Mouse (Mus musculus) embryonic facial prominence, embryonic 15.5 days (tissue): ENCODE results near the gene Gm20517. TPM values are rescaled to one million over a fixed set of nuclear protein-coding genes. Genes with fewer than 3 reads are reported as not detected.

Experiments used
- ATAC-seq: fragments of 200-750 bp; cut with Nextera tagmentation; 2 replicates; pipeline ENCODE4 v1.8.0; 2017; ENCODE audit warnings: low read depth, moderate TSS enrichment; ENCODE audit not compliant: insufficient number of reproducible peaks, low FRiP score, low TSS enrichment
- H3K27ac ChIP-seq: fragments of 300-500 bp; sonication (generic); replicated peaks from 2 replicates; pipeline ENCODE4 v1.5.1; 2015; ENCODE audit warnings: mild to moderate bottlenecking, inconsistent platforms
- H3K27me3 ChIP-seq: fragments of 300-500 bp; sonication (generic); 2 replicates; pipeline ENCODE4 v1.6.1; 2015; ENCODE audit warnings: inconsistent platforms
- H3K36me3 ChIP-seq: fragments of 300-500 bp; sonication (generic); 2 replicates; pipeline ENCODE4 v1.6.1; 2015; ENCODE audit warnings: mild to moderate bottlenecking, inconsistent platforms
- H3K4me1 ChIP-seq: fragments of 300-500 bp; sonication (generic); 2 replicates; pipeline ENCODE4 v1.6.1; 2015; ENCODE audit warnings: inconsistent platforms
- H3K4me2 ChIP-seq: fragments of 300-500 bp; sonication (generic); replicated peaks from 2 replicates; pipeline ENCODE4 v1.6.1; 2015; ENCODE audit warnings: mild to moderate bottlenecking, inconsistent platforms
- H3K4me3 ChIP-seq: fragments of 300-500 bp; sonication (generic); replicated peaks from 2 replicates; pipeline ENCODE4 v1.5.1; 2015; ENCODE audit warnings: mild to moderate bottlenecking, inconsistent platforms
- H3K9ac ChIP-seq: fragments of 300-500 bp; sonication (generic); 2 replicates; pipeline ENCODE4 v1.6.1; 2015; ENCODE audit warnings: inconsistent platforms
- H3K9me3 ChIP-seq: fragments of 300-500 bp; sonication (generic); replicated peaks from 2 replicates; pipeline ENCODE4 v1.6.1; 2016; ENCODE audit warnings: inconsistent platforms
- WGBS: fragments of 180-500 bp; shearing (Covaris S2); methylation state at CpG from one replicate; pipeline ENCODE4 v1.1.7; 2015; 5-methylcytosine and 5-hydroxymethylcytosine counted together
- polyA plus RNA-seq: library from polyadenylated mRNA; unstranded; fragments of >200 nt; fragmentation: Nextera tagmentation; extraction: Ambion mirVana; gene quantifications from 2 replicates; pipeline ENCODE4 v1.2.1, GENCODE M21; 2015

Gm20517 gene
- polyA plus RNA-seq, 1 experiment from 2014 or later, result 1.6 TPM

- H3K9ac ChIP-seq, result no peak overlapping the region
- no peaks in the 10 kb centered on the region; the same call in 1 of the 2 replicates for H3K27me3 ChIP-seq
- no peak for ATAC-seq
- 49% methylated on average over 3 of the region's 3 CpGs for WGBS
- no peak overlapping the region for H3K27ac ChIP-seq
- H3K4me3 ChIP-seq, result no peak overlapping the region
- H3K9me3 ChIP-seq, result no peaks in the 10 kb centered on the region
- H3K4me1 ChIP-seq, result no peaks in the 10 kb centered on the region
- H3K36me3 ChIP-seq, result no peaks in the 10 kb centered on the region
- no peak overlapping the region for H3K4me2 ChIP-seq
Measured at GRCm38 (mm10) chr17:47715037-47715436, 103.6 kb downstream of the Gm20517 start.

DNA sequence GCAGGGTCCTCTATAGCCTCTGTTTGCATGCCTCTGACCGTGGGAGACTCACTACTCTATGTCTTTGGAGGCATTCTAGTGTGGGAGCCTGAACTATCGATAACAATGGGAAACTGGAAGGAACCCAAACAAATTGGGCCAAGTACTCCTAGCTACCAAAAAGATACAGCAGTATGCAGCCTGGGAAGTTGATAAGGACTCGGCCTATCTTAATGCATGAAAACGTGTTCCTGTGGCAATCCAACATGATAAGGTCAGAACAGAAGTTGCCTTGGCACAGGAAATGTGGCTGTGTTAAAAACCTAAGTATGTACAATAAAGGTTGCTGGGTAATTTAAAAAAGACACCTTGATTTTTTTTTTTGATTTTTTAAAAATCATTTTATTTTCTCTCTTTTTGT, 109.8 kb downstream of the Gm20517 start:
- no peak for ATAC-seq
- WGBS, result 90% methylated on average over 4 of the region's 4 CpGs
- no peak overlapping the region for H3K4me3 ChIP-seq

GRCm38 (mm10) chr17:47726566-47726965, 115.2 kb downstream of the Gm20517 start, which contains the start of gene Pgc:
Pgc (plus strand) TSS chr17:47726842.
- H3K4me3 ChIP-seq, result no peak within 1 kb of the TSS
- no peak for ATAC-seq
- H3K4me1 ChIP-seq, result no peaks in the 10 kb centered on the region
- no peak within 1 kb of the TSS for H3K4me2 ChIP-seq
- no peaks in the 10 kb centered on the region for H3K36me3 ChIP-seq
- H3K9ac ChIP-seq, result no peak within 1 kb of the TSS
- no peak within 1 kb of the TSS for H3K27ac ChIP-seq
- H3K27me3 ChIP-seq, result no peaks in the 10 kb centered on the region
- 79% methylated on average over 11 of the region's 11 CpGs for WGBS
- H3K9me3 ChIP-seq, result no peaks in the 10 kb centered on the region

More for the DNA sequence above, 109.8 kb downstream of the Gm20517 start:
- Histone ChIP-seq H3K27ac (no peak overlapping the region), H3K9ac (no peak overlapping the region), H3K9me3 (no peaks in the 10 kb centered on the region), H3K36me3 (no peaks in the 10 kb centered on the region), H3K4me1 (no peaks in the 10 kb centered on the region), H3K27me3 (no peaks in the 10 kb centered on the region), H3K4me2 (no peak overlapping the region)

- no peak for ATAC-seq
- Histone ChIP-seq H3K36me3 (no peaks in the 10 kb centered on the region), H3K9me3 (no peaks in the 10 kb centered on the region), H3K9ac (no peak overlapping the region), H3K4me1 (no peaks in the 10 kb centered on the region), H3K4me3 (no peak overlapping the region), H3K27ac (no peak overlapping the region), H3K4me2 (no peak overlapping the region), H3K27me3 (no peaks in the 10 kb centered on the region)
- 55% methylated on average over 24 of the region's 24 CpGs for WGBS
Measured at GRCm38 (mm10) chr17:47730633-47731575, 119.5 kb downstream of the Gm20517 start.

Other genes starting within 250 kb of the Gm20517 start
- 66.9 and 70.0 TPM in 2 replicates for gene Mrps10, start 242.7 kb upstream of the Gm20517 start, polyA plus RNA-seq
- 0.76 and 0.87 TPM in 2 replicates for gene Guca1b, start 226.2 kb upstream of the Gm20517 start, polyA plus RNA-seq
- gene Guca1a, start 211.0 kb upstream of the Gm20517 start, polyA plus RNA-seq, result 6.3 and 6.6 TPM in 2 replicates
- 5.2 and 6.2 TPM in 2 replicates for gene AI661453, start 175.0 kb upstream of the Gm20517 start, polyA plus RNA-seq
- gene 1700001C19Rik, start 174.2 kb upstream of the Gm20517 start, polyA plus RNA-seq, result 0.31 and 0.37 TPM in 2 replicates
- gene Taf8, start 109.3 kb upstream of the Gm20517 start, polyA plus RNA-seq, result 30.0 and 32.4 TPM in 2 replicates
- 552 and 575 TPM in 2 replicates for gene Ccnd3, start 106.5 kb upstream of the Gm20517 start, polyA plus RNA-seq
- 23.9 and 24.6 TPM in 2 replicates for gene Bysl, start 97 bp upstream of the Gm20517 start, polyA plus RNA-seq
- gene Med20, start within 50 bp of the Gm20517 start, polyA plus RNA-seq, result 51.9 and 55.2 TPM in 2 replicates
- gene Usp49, start 19.1 kb downstream of the Gm20517 start, polyA plus RNA-seq, result 4.4 and 5.2 TPM in 2 replicates
- gene Tomm6, start 76.8 kb downstream of the Gm20517 start, polyA plus RNA-seq, result 386 TPM in 2 replicates
- 5.5 and 7.1 TPM in 2 replicates for gene Frs3, start 77.4 kb downstream of the Gm20517 start, polyA plus RNA-seq
- 0.12 and 0.24 TPM in 2 replicates for gene Gm21981, start 82.9 kb downstream of the Gm20517 start, polyA plus RNA-seq
- 0.71 and 1.3 TPM in 2 replicates for gene Prickle4, start 83.1 kb downstream of the Gm20517 start, polyA plus RNA-seq
- 0.12 and 0.16 TPM in 2 replicates for gene Pgc, start 115.3 kb downstream of the Gm20517 start, polyA plus RNA-seq
- 13.5 and 14.3 TPM in 2 replicates for gene Tfeb, start 125.4 kb downstream of the Gm20517 start, polyA plus RNA-seq
- 21.2 and 25.3 TPM in 2 replicates for gene Mdfi, start 223.1 kb downstream of the Gm20517 start, polyA plus RNA-seq